Mouse (Mus musculus): ENCODE measurements around the gene Rarg. TPM values are rescaled to one million over a fixed set of nuclear protein-coding genes. Genes with fewer than 3 reads are reported as not detected.

The Rarg gene
- polyA plus RNA-seq (2015; fragmentation: Nextera tagmentation; extraction: Ambion mirVana): 2.7 and 3.4 TPM in 2 replicates

DNA sequence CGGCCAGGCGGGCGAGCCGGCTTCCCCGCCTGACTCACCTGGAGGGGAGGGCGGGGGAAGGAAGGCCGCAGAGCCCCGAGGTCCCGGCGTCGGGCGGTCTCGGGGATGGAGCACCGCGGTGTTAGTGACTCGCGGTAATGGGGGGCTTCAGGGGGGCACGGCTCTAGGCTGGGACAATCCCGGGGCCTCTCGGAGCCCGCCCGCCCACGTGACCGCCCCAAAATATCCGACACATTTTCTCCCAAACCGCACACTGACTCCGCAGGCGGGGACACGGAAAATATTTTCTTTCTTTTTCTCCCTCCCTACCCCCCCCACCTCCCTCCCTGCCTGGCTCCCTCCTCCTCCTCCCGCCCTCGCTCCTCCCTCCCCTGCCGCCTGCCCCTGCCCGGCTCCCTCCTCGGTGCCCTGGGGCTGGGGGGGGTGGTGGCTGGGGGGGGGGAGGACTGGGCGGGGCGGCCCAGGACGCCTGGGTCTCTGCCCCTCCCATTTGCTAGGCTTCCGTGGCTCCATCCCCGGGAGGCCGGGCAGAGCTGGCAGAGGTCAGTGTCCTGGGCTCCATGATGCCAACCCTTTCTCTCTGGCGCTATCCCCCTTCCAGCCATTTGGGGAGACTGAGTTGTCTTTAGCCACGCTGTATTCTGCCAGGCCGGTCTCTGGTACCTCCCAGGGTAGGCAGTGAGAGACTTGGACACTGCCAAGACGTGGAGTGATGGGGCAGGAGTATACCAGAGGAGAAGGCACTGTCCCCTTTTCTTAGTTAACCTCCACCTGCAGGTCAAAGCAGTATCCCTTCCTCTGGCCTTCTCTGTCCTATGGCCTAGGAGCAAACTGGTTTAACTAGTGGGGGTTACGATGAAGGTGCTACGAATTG, at the start of gene Rarg:
Rarg (minus strand) TSS at position 316 of the 874 bp plus-strand sequence.
- Histone ChIP-seq H3K27me3 (peaks cover 71% of the 10 kb centered on the region), H3K4me2 (replicated peaks) (peak within 1 kb of the TSS; percentile 90), H3K4me3 (replicated peaks) (peak within 1 kb of the TSS; percentile 51), H3K36me3 (no peaks in the 10 kb centered on the region), H3K27ac (no peak within 1 kb of the TSS), H3K9me3 (no peaks in the 10 kb centered on the region), H3K9ac (replicated peaks) (peak within 1 kb of the TSS; percentile 69), H3K4me1 (replicated peaks) (peaks cover 25% of the 10 kb centered on the region)
- ATAC-seq: peak; percentile 40; the same call in 1 of the 2 replicates
- under 1% methylated on average over 37 of the region's 46 CpGs for WGBS

DNA sequence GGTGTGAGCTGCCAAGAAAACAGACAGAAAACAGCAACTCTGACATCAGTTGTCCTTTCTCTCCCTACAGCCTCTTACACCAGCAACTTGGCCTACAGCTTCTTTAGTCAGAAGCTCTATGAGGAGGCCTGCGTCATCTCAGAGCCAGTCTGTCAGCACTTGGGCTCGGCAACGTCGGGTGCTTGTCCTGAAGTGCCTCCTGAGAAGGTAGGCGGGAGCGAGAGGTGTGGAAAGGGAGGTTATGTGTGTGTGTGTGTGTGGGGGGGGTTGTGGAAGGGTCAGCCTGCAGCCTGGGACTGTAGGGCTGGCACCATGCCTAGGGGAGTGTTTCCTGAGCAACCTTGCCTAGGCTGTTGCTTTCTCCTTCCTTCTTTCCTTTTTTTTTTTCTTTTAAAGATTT, 45.2 kb upstream of the Rarg start:
- Histone ChIP-seq H3K9me3 (no peaks in the 10 kb centered on the region), H3K4me3 (replicated peaks) (no peak overlapping the region), H3K27me3 (no peaks in the 10 kb centered on the region), H3K27ac (no peak overlapping the region), H3K9ac (replicated peaks) (no peak overlapping the region), H3K4me1 (replicated peaks) (no peaks in the 10 kb centered on the region), H3K4me2 (replicated peaks) (no peak overlapping the region), H3K36me3 (peaks cover 57% of the 10 kb centered on the region)
- no peak for ATAC-seq
- 96% methylated on average over 6 of the region's 6 CpGs for WGBS

DNA sequence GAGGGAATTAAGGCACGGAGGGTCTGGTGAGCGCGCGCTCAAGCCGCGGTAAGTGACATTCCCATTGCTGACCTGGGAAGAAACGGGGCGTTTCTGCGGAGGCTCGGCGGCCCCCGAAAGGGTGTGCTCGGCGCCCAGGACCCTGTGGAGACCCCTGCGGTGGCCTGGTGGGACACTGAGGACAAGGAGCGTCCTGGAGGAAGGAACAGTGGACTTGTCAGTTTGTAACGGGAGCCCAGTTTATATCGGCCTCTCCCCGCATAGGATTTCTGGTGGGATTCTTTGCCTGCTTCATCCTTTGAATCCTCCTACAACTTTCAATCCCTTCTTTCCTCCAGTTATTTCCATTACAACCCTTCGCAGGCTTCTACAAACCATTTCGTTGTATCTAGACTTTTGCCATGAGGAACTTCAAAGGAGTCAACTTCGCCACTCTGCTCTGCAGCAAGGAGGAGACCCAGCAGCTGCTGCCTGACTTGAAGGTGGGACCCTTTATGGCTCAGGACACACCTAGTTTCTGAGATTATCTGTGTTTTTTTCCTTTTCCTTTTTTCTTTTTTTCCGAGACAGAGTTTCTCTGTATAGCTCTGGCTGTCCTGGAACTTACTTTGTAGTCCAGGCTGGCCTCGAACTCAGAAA, 39.2 kb upstream of the Rarg start:
- ATAC-seq: peak; percentile 72
- Histone ChIP-seq H3K4me3 (replicated peaks) (peak overlapping the region; percentile 54), H3K4me1 (replicated peaks) (peaks cover 11% of the 10 kb centered on the region), H3K36me3 (peaks cover 24% of the 10 kb centered on the region), H3K27me3 (no peaks in the 10 kb centered on the region), H3K27ac (no peak overlapping the region), H3K9me3 (no peaks in the 10 kb centered on the region), H3K4me2 (replicated peaks) (peak overlapping the region; percentile 88), H3K9ac (replicated peaks) (peak overlapping the region; percentile 49; the same call in 1 of the 2 replicates)
- WGBS: 5% methylated on average over 24 of the region's 24 CpGs

DNA sequence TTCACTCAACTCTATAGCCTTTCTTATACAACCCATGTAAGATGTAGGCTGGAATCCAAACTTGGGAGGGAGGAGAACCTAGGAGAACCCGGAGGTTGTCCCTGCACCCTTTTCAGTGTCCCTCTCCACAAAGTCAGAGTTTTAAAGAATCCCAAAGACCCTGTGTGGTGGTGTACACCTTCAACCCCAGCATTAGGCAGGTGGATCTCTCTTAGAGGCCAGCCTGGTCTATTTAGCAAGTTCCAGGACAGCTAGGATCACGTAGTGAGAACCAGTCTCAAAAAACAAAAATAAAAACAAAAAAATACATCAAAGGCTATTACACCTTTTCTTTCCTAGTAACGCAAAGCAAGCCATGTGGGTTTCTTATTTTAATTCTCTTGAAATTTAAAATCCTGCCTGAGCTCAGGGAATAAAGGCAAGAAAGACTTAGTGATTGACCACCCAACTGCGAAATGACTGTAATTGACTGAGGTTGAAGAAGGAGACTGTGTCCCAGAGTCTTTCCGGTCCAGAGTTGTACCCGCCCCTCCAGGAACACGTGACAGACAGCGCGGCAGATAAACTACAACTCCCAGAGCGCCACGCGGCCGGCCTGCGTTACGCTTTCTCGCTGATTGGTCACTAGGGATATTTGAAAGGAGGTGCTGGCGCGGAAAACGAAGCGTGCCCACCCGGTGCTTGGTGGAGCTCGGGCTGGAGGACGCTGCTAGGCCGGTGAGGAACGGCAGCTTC, 38.5 kb upstream of the Rarg start, which contains the start of gene Espl1:
Espl1 (plus strand) TSS at position 634 of the 735 bp plus-strand sequence.
- ATAC-seq: peak; percentile 98
- H3K4me2 ChIP-seq (replicated peaks): peak within 1 kb of the TSS; percentile 88
- H3K4me3 ChIP-seq (replicated peaks): peak within 1 kb of the TSS; percentile 54
- no peaks in the 10 kb centered on the region for H3K9me3 ChIP-seq
- H3K27me3 ChIP-seq: no peaks in the 10 kb centered on the region
- H3K27ac ChIP-seq: 0 out of 2 replicates have a peak within 1 kb of the TSS, but pooled peaks have one; percentile 25
- 7% methylated on average over 25 of the region's 25 CpGs for WGBS
- peaks cover 19% of the 10 kb centered on the region for H3K36me3 ChIP-seq
- H3K4me1 ChIP-seq (replicated peaks): peaks cover 11% of the 10 kb centered on the region
- H3K9ac ChIP-seq (replicated peaks): peak within 1 kb of the TSS; percentile 49; the same call in 1 of the 2 replicates

DNA sequence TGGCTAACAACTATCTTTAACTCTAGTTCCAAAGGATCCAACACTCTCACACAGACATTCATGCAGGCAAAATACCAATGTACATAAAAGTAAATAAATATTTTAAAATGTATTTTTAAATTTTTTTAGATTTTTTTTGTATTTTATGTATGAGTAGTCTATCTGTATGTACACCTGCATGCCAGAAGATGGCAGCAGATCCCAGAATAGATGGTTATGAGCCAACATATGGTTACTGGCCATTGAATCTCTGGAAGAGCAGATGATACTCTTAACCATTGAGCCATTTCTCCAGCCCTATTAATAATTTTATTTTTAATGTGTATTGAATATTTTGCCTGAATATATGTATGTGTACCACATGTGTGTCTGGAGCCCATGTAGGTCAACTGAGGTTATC, 30.1 kb upstream of the Rarg start:
- Histone ChIP-seq H3K4me3 (replicated peaks) (no peak overlapping the region), H3K9ac (replicated peaks) (no peak overlapping the region), H3K27me3 (no peaks in the 10 kb centered on the region), H3K27ac (no peak overlapping the region), H3K36me3 (peaks cover 5% of the 10 kb centered on the region), H3K4me1 (replicated peaks) (no peaks in the 10 kb centered on the region), H3K4me2 (replicated peaks) (no peak overlapping the region), H3K9me3 (no peaks in the 10 kb centered on the region)
- ATAC-seq: no peak

DNA sequence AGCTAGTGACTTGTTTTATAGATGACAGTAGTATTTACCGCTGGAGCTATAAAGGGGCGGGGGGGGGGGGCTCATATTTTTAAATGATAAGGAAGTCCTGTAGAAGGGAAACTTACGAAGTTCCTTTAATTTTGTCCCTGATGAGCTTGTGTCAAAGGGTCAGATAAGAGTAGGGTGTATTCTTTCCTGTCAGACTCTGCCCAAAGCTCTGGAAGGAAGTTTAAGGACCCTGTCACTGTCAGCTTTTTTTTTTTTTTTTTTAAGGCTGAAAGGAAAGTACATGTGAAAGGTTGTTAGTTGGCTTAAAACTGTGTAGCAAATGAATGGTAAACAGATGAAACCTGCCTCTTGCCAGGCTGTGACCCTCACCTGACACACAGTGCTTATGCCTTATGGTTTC, 26.3 kb upstream of the Rarg start:
- H3K27me3 ChIP-seq: no peaks in the 10 kb centered on the region
- peaks cover 23% of the 10 kb centered on the region for H3K36me3 ChIP-seq
- no peak overlapping the region for H3K4me2 ChIP-seq (replicated peaks)
- 90% methylated on average over 3 of the region's 3 CpGs for WGBS
- H3K27ac ChIP-seq: no peak overlapping the region
- peaks cover 19% of the 10 kb centered on the region for H3K4me1 ChIP-seq (replicated peaks)
- no peaks in the 10 kb centered on the region for H3K9me3 ChIP-seq
- no peak overlapping the region for H3K4me3 ChIP-seq (replicated peaks)
- ATAC-seq: no peak
- no peak overlapping the region for H3K9ac ChIP-seq (replicated peaks)

DNA sequence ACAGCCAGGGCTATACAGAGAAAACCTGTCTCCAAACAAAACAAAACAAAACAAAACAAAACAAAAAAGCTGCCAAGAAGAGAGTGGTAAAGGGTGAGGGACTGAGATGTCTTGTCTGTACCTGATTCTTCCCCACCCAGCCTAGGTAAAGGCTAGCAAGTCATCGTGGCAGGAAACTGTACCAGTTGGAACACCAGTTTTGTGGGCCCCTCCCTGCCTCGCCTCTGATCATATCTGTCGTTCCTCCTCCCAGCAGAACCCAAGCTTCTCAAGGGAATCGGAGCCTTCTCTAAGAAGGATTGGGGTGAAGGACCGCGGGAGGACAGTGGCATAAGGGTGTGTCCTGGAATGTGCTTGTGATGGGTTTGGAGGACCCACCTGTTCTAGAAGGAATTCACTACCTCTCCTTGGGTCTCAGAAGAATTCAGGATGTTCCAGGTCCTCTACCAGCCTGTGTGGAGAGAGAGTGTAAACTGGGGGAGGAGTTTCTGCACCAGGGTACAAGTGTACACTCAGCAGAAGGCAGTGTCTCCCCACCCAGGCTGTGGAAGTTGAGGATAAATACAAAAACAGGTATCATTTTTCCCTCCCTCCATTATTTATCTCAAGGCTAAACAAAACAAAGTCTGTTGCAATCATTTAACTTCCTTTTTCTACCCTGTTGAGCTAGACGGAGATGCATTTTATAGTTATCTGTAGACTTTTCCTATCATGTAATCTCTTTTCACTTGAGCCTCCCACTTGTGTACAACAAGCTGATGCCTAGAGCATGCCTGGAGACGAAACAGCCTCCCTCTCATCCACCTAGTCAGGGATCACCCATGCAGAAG, 25.4 kb upstream of the Rarg start:
- Histone ChIP-seq H3K9ac (replicated peaks) (no peak overlapping the region), H3K4me2 (replicated peaks) (no peak overlapping the region), H3K9me3 (no peaks in the 10 kb centered on the region), H3K4me3 (replicated peaks) (no peak overlapping the region), H3K36me3 (peaks cover 23% of the 10 kb centered on the region), H3K4me1 (replicated peaks) (peaks cover 21% of the 10 kb centered on the region), H3K27me3 (no peaks in the 10 kb centered on the region), H3K27ac (no peak overlapping the region)
- no peak for ATAC-seq
- 92% methylated on average over 8 of the region's 8 CpGs for WGBS

DNA sequence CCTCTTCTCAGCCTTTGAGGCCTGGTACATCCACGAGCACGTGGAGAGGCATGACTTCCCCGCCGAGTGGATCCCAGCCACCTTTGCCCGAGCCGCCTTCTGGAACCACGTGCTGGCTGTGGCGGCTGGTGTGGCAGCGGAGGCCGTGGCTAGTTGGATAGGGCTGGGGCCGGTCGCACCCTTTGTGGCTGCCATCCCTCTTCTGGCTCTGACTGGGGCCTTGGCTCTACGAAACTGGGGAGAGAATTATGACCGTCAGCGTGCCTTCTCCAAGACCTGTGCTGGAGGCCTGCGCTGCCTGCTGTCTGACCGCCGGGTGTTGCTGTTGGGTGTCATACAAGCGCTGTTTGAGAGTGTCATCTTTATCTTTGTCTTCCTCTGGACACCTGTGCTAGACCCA, 23.3 kb upstream of the Rarg start:
- Histone ChIP-seq H3K9ac (replicated peaks) (peak overlapping the region; percentile 75; the same call in 1 of the 2 replicates), H3K36me3 (peaks cover 23% of the 10 kb centered on the region), H3K4me3 (replicated peaks) (no peak overlapping the region), H3K27ac (no peak overlapping the region), H3K27me3 (no peaks in the 10 kb centered on the region), H3K4me1 (replicated peaks) (peaks cover 21% of the 10 kb centered on the region), H3K4me2 (replicated peaks) (peak overlapping the region; percentile 97), H3K9me3 (no peaks in the 10 kb centered on the region)
- 96% methylated on average over 19 of the region's 19 CpGs for WGBS
- ATAC-seq: no peak

DNA sequence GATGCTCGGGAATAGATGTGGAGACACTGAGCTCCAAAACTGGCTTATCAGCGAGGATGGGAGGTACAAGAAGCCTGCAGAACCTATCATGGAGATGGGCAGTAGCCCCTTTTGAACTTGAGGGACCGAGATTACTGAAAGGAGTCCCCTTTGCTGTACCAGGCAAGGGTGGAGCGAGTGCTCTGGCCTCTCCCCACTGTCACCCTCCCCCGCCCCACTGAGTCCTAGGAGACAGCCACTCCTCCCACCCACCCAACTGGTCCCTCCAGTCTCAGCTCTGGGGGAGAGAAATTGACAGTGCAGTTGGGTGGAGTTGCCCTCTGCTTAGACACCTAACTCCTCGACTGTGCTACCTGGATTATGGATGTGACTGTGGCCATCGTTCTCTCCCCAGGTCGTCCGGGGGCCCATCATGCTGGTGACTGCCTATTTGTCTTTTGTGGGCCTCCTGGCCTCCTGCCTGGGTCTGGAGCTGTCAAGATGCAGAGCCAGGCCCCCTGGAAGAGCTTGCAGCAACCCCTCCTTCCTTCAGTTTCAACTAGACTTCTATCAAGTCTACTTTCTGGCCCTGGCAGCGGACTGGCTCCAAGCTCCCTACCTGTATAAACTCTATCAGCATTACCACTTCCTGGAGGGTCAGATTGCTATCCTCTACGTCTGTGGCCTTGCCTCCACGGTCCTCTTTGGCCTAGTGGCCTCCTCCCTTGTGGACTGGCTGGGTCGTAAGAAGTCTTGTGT, 22.6 kb upstream of the Rarg start:
- peaks cover 21% of the 10 kb centered on the region for H3K4me1 ChIP-seq (replicated peaks)
- peak; percentile 32; the same call in 1 of the 2 replicates for ATAC-seq
- H3K27me3 ChIP-seq: no peaks in the 10 kb centered on the region
- no peaks in the 10 kb centered on the region for H3K9me3 ChIP-seq
- peak overlapping the region; percentile 86 for H3K27ac ChIP-seq
- peak overlapping the region; percentile 97 for H3K4me2 ChIP-seq (replicated peaks)
- WGBS: 32% methylated on average over 13 of the region's 13 CpGs
- H3K9ac ChIP-seq (replicated peaks): peak overlapping the region; percentile 75
- H3K4me3 ChIP-seq (replicated peaks): peak overlapping the region; percentile 81
- peaks cover 23% of the 10 kb centered on the region for H3K36me3 ChIP-seq

DNA sequence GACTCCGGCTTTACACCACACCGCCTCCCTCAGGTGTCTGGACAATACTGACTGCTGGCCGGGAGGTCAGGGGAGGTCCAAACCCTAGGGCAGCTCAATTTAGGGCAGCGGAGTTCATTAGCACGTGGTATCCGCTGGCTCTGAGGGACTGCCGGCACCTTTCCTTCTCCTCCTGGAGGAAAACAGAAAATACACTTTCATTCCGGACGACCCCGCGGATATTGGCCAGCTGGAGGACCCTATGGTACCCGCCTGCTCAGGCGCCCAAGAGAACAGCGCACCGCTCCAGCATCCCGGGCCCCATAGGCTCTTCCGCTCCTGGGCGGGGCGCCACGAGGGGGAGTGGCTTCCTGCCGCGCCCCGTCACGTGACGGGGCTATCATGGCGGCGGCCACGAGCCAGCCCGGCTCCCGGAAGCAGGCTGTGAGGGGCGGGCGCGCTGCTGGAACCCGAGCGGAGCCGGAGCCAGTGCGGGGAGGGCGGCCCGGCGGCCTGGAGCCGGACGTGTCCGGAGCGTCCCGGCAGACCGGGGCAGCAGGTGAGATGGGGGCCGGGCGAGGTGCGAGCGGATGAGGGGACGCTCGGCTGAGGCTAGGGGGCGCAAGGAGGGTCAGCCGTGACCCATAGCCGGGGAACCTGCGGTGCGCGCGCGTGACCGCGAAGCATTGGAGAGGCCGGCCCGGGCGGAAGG, 21.9 kb upstream of the Rarg start, which contains the start of gene Mfsd5:
Mfsd5 (plus strand) TSS at position 363 of the 691 bp plus-strand sequence.
- peaks cover 21% of the 10 kb centered on the region for H3K4me1 ChIP-seq (replicated peaks)
- no peaks in the 10 kb centered on the region for H3K9me3 ChIP-seq
- H3K27me3 ChIP-seq: no peaks in the 10 kb centered on the region
- H3K36me3 ChIP-seq: peaks cover 23% of the 10 kb centered on the region
- H3K4me2 ChIP-seq (replicated peaks): peak within 1 kb of the TSS; percentile 97
- peak; percentile 97 for ATAC-seq
- H3K4me3 ChIP-seq (replicated peaks): peak within 1 kb of the TSS; percentile 81
- H3K9ac ChIP-seq (replicated peaks): peak within 1 kb of the TSS; percentile 75
- H3K27ac ChIP-seq: peak within 1 kb of the TSS; percentile 86
- WGBS: under 1% methylated on average over 64 of the region's 65 CpGs
